Mouse (Mus musculus): ENCODE data around the gene Tuba8.

- TF ChIP-seq CTCF (IDR thresholded peaks at IDR 0.05; ENCODE audit: low read depth, low read length) (no peak), POLR2A (IDR thresholded peaks at IDR 0.05; ENCODE audit: insufficient read depth, low read length) (no peak)
Measured at GRCm38 (mm10) chr6:121236386-121236785, 25.9 kb downstream of the Tuba8 start.

Measured in ES-Bruce4 (cell line).